Mouse (Mus musculus): Measurements from ENCODE around the gene Tbc1d10c. TPM values are rescaled to one million over a fixed set of nuclear protein-coding genes. Genes with fewer than 3 reads are reported as not detected.

Gene Tbc1d10c
- polyA plus RNA-seq, 1 experiment = not detected

DNA sequence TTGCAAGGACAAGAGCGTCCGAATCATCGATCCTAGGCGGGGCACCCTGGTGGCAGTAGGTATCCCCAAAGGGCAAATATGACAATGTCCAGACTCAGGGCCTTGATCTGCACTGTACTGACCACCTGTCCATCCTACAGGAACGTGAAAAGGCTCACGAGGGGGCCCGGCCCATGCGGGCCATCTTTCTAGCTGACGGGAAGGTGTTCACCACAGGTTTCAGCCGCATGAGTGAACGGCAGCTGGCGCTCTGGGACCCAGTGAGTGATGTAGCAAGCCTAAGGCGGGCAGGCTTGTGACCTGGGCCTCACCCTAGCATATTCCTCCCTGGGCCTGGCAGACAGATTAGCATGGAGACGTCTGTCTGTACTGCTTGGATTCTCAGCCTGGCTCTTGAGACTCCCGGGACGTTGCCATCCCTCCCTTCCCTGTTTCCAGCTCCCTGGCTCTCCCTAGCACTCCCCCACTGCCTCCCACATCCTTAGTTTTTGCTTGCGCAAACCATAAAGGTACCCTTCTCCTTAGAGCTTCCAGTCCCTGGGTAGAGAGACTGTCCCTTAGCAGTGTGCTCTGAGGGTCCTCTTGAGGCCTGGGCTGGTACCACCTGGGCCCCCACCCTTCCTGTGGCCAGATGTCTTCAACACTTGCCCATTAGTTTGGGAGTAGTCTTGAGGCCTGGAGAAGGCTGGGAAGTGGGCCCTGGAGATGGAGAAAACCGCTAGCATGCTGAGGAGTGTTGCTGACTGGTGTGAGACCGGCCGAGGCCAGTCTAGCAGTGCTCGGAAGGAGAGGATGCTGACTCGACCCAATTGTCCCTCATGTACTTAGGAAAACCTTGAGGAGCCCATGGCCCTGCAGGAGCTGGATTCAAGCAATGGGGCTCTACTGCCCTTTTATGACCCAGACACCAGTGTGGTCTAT, 40.3 kb downstream of the Tbc1d10c start:
- H3K4me1 ChIP-seq (ENCODE audit: control insufficient read depth, insufficient read depth, insufficient read length, low read length) = peaks cover 31% of the 10 kb centered on the region
- H3K27ac ChIP-seq (replicated peaks; ENCODE audit: low read depth, low read length) = no peak overlapping the region

DNA sequence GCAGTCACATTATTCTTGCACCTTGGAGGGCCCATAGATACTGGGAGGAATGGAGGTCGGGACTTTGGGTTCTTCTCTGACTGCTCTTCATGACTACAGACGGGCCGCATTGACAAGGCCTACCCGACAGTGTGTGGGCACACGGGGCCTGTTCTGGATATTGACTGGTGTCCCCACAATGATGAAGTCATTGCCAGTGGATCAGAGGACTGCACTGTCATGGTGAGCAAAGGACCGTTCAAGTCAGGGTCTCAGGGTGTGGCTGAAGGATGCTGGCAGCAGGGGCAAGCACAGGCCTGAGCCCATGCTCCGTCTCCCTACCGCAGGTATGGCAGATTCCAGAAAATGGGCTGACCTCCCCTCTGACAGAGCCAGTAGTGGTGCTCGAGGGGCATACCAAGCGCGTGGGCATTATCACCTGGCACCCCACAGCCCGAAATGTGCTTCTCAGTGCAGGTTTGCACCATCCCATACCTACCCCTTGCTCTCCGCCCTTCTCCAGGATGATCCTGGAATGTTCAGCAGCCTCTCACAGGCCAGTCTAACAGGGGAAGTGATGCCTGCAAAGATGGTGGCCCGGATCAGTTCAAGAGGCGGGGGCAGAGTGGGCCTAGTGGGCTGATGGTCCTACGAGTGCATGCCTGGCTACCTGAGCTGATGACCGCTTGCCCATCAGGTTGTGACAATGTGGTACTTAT, 41.2 kb downstream of the Tbc1d10c start:
- Histone ChIP-seq H3K4me1 (ENCODE audit: control insufficient read depth, insufficient read depth, insufficient read length, low read length) (peaks cover 36% of the 10 kb centered on the region), H3K27ac (replicated peaks; ENCODE audit: low read depth, low read length) (no peak overlapping the region), H3K4me3 (ENCODE audit: insufficient read depth, low read depth, low read length) (peak overlapping the region; percentile 80)

More for the DNA sequence above, 40.3 kb downstream of the Tbc1d10c start:
- H3K4me3 ChIP-seq (ENCODE audit: insufficient read depth, low read depth, low read length) = no peak overlapping the region

DNA sequence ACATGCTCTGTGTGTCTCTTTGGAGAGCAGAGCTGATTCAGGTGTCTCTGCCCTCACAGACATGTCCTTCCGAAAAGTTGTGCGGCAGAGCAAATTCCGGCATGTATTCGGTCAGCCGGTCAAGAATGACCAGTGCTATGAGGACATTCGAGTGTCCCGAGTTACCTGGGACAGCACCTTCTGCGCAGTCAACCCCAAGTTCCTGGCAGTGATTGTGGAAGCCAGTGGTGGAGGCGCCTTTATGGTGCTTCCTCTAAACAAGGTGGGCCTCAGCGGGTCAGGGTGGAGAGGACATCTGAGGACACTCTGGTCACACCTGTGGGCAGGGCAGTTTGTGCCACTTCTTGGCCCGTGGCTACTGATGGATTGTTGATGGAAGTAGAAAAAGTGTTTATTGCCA, 41.8 kb downstream of the Tbc1d10c start:
- Histone ChIP-seq H3K27ac (replicated peaks; ENCODE audit: low read depth, low read length) (peak overlapping the region; percentile 71; the same call in 1 of the 2 replicates), H3K4me3 (ENCODE audit: insufficient read depth, low read depth, low read length) (peak overlapping the region; percentile 80), H3K4me1 (ENCODE audit: control insufficient read depth, insufficient read depth, insufficient read length, low read length) (peaks cover 42% of the 10 kb centered on the region)

DNA sequence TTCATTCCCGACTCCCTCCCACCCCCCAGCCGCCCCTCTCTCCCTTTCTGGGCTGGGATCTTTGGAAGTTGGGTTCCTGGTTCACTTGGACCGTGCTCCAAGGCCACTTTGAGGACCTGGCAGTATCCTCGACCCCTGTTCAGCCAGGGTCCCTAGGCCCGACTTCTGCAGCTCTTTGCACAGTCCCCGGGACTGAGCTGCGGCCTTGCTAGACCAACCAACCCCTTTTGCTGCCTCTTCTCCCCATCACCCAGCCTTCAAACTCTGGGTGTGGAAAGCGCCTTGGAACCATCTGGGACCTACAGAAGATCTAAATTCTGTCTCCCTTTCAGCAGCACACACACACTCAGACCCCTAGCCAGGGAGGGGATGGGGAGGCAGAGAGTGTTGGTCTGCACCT, 42.3 kb downstream of the Tbc1d10c start:
- H3K27ac ChIP-seq (replicated peaks; ENCODE audit: low read depth, low read length) = peak overlapping the region; percentile 71

DNA sequence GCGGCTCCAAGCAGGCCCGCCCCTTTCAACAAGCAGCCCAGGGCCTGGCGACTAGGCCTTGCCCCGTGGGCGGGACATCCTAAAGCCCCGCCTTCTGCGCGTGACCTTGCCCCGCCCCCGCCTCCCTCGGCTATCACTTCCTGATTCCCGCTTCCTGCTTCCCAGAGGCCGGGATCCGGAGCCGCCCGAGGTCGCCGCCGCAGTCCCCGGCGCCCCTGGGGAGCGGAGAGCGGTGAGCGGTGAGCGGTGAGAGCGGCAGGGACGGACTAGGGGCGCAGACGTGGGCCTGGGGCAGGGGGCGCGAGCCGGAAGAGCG, 42.6 kb downstream of the Tbc1d10c start, which contains the start of gene Coro1b:
Coro1b (plus strand) TSS at position 129 of the 316 bp plus-strand sequence.
- H3K4me3 ChIP-seq (ENCODE audit: insufficient read depth, low read depth, low read length) = peak within 1 kb of the TSS; percentile 80

More for the DNA sequence above, 42.3 kb downstream of the Tbc1d10c start:
- peak overlapping the region; percentile 80 for H3K4me3 ChIP-seq (ENCODE audit: insufficient read depth, low read depth, low read length)
- H3K4me1 ChIP-seq (ENCODE audit: control insufficient read depth, insufficient read depth, insufficient read length, low read length) = peaks cover 47% of the 10 kb centered on the region

GRCm38 (mm10) chr19:4147782-4148490, 43.1 kb downstream of the Tbc1d10c start:
- H3K27ac ChIP-seq (replicated peaks; ENCODE audit: low read depth, low read length) = peak overlapping the region; percentile 76
- H3K4me3 ChIP-seq (ENCODE audit: insufficient read depth, low read depth, low read length) = peak overlapping the region; percentile 32
- peaks cover 50% of the 10 kb centered on the region for H3K4me1 ChIP-seq (ENCODE audit: control insufficient read depth, insufficient read depth, insufficient read length, low read length)

More for the DNA sequence above, 42.6 kb downstream of the Tbc1d10c start, which contains the start of gene Coro1b:
- peaks cover 51% of the 10 kb centered on the region for H3K4me1 ChIP-seq (ENCODE audit: control insufficient read depth, insufficient read depth, insufficient read length, low read length)
- peak within 1 kb of the TSS; percentile 76 for H3K27ac ChIP-seq (replicated peaks; ENCODE audit: low read depth, low read length)

DNA sequence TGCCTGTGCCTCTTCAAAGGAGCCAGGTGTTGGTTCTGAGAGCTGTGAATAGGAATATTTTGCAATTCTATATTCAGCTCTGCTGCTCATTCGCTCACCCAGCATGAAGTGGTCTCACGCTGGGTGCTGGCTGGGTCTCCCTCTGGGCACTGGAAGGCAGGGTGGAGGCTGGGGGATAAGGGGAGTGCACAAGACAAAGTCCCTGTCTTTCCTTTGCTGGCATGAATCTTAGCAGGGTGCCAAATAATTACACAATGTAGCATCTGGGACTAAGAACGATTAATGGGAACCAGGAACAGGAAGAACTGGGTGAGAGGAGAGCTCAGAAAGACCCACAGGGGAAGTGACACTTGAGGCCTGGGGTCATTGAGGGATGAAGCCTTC, 44.1 kb downstream of the Tbc1d10c start:
- Histone ChIP-seq H3K27ac (replicated peaks; ENCODE audit: low read depth, low read length) (peak overlapping the region; percentile 76), H3K4me1 (ENCODE audit: control insufficient read depth, insufficient read depth, insufficient read length, low read length) (peaks cover 54% of the 10 kb centered on the region)

DNA sequence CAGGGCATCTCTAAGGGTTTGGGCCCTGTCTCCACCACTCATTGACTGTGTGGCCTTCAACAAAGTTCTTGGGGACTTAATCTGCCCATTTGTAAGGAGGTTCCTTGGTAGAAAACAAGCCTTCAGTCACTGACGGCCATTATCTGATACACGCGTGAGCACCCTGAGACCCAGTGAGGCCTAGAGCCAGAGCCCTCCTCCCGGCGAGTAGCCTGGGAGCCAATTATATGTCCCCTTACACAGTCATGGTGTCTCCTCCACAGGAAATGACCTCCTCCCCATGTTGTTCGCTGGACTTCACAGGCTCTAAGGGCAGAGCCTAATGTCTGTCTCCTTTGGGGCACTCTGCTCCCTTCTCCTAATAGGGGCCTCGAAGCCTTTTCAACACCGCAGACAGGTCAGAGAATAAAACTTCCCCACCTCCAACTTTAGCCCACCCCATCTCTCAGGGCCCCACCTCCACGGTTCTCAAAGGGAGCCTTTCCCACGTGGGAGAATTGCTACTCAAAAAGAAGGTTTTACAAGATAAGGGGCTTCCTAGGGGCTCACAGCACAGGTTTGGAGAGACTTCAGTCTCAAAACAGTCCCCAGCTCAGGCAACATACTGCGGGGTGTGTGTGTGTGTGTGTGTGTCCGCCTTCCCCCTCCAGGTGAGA, 44.6 kb downstream of the Tbc1d10c start:
- Histone ChIP-seq H3K4me3 (ENCODE audit: insufficient read depth, low read depth, low read length) (no peak overlapping the region), H3K27ac (replicated peaks; ENCODE audit: low read depth, low read length) (peak overlapping the region; percentile 70), H3K4me1 (ENCODE audit: control insufficient read depth, insufficient read depth, insufficient read length, low read length) (peaks cover 54% of the 10 kb centered on the region)

More for the DNA sequence above, 44.1 kb downstream of the Tbc1d10c start:
- H3K4me3 ChIP-seq (ENCODE audit: insufficient read depth, low read depth, low read length) = no peak overlapping the region

DNA sequence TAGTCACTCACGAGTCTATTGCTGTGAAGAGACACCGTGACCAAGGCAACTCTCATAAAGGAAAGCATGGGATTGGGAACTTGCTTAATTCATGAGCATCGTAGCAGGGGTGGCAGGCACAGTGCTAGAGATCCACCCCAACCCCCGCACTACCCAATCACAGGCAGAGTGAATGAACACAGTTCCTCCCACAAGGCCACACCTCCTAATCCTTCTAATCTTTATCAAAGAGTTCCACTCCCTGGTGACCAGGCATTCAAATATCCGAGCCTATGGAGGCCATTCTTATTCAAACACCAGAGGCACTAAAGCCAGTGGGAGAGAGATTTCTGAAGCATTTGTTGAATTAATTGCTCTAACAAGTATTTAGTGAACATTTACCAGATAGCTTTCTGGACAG, 45.1 kb downstream of the Tbc1d10c start:
- H3K4me3 ChIP-seq (ENCODE audit: insufficient read depth, low read depth, low read length) = no peak overlapping the region
- H3K4me1 ChIP-seq (ENCODE audit: control insufficient read depth, insufficient read depth, insufficient read length, low read length) = peaks cover 54% of the 10 kb centered on the region
- peak overlapping the region; percentile 27; the same call in 1 of the 2 replicates for H3K27ac ChIP-seq (replicated peaks; ENCODE audit: low read depth, low read length)

DNA sequence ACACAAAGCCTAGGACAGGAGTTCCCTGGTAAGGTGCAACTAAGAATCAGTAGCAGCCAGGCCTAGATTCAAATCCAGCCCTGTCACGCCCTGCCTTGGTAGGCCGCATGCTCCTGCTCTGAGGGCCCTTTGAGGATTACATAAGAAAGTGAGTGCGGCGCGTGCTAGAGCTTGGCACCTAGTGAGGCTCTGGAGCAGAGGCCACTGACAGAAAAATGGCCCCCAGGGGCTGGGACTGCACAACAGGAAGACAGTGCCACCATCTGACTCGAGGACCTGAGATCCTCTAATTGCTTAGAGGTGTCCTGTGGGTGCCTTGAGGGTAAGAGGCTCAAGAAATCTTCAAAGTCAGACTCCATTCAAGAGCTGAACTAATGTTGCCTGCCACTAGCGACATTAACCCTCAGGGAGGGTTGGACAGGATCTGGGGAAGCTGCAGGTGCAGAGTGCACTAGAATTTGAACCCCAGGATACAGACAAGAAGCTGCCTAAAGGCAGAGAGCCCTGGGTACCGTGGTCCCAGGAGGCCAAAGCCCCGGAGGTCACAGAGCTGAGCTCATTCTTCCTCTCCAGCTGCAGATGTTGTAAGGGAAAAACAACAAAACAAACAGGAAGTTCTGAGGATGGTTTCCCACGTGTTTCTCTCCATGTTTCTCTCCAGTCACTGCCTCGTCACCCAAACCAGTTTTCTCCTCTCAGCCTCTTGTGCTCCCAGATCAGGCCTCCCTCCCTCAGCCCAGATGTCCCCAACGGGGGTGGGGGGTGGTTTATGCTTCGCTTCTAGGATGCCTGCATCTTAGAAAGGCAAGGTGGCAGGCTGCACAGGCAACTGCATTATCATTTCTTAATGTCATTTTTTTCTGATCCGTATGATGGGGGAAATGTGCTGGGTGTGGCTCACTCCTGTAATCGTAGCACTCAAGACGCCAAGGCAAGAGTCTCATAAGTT, 46.3 kb downstream of the Tbc1d10c start:
- Histone ChIP-seq H3K4me3 (ENCODE audit: insufficient read depth, low read depth, low read length) (no peak overlapping the region), H3K27ac (replicated peaks; ENCODE audit: low read depth, low read length) (peak overlapping the region; percentile 69), H3K4me1 (ENCODE audit: control insufficient read depth, insufficient read depth, insufficient read length, low read length) (peaks cover 51% of the 10 kb centered on the region)

GRCm38 (mm10) chr19:4143759-4144268, 47.3 kb downstream of the Tbc1d10c start, which contains the start of gene Cabp4:
Gene Cabp4, minus strand, starts transcription at chr19:4144033.
- Histone ChIP-seq H3K4me1 (ENCODE audit: control insufficient read depth, insufficient read depth, insufficient read length, low read length) (peaks cover 44% of the 10 kb centered on the region), H3K27ac (replicated peaks; ENCODE audit: low read depth, low read length) (peak within 1 kb of the TSS; percentile 69), H3K4me3 (ENCODE audit: insufficient read depth, low read depth, low read length) (no peak within 1 kb of the TSS)

DNA sequence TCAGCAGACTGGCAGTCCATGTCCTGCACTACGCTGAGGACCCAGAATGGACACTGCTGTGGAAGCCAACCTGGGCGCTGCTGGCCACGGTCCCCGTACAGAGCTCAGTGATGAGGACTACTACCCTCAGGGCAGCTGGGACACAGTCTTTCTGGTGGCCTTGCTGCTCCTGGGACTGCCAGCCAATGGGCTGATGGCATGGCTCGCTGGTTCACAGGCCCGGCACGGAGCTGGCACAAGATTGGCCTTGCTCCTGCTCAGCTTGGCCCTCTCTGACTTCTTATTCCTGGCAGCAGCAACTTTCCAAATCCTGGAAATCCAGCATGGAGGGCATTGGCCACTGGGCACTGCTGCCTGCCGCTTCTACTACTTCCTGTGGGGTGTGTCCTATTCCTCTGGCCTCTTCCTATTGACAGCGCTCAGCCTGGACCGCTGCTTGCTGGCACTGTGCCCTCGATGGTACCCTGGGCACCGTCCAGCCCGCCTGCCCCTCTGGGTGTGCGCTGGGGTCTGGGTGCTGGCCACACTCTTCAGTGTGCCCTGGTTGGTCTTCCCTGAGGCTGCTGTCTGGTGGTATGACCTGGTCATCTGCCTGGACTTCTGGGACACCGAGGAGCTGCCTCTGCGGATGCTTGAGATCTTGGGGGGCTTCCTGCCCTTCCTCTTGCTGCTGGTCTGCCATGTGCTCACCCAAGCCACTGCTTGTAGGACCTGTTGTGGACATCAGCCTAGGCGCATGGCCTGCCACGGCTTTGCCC, 48.5 kb downstream of the Tbc1d10c start:
- Histone ChIP-seq H3K4me3 (ENCODE audit: insufficient read depth, low read depth, low read length) (no peak overlapping the region), H3K27ac (replicated peaks; ENCODE audit: low read depth, low read length) (no peak overlapping the region), H3K4me1 (ENCODE audit: control insufficient read depth, insufficient read depth, insufficient read length, low read length) (peaks cover 38% of the 10 kb centered on the region)

DNA sequence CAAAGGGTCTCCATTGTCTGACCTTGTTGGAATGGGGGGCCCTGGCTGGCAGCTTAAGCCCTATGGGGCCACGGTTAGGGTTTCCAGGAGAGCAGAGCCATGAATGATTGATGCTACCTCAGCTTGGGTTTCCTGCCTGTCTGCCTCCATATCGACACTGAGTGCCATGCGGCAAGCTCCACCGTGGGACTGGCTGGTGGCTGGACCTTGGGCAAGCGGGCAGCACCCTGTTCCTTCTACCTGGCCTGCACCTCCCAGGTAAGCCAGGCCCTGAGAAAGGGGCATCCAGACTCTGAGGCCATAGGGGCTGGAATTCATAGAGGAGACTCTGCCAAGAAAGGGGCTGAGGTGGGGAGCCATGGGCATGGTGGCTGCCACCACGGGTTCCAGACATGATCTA, 50.9 kb downstream of the Tbc1d10c start:
- H3K27ac ChIP-seq (replicated peaks; ENCODE audit: low read depth, low read length) = no peak overlapping the region
- H3K4me3 ChIP-seq (ENCODE audit: insufficient read depth, low read depth, low read length) = no peak overlapping the region
- peaks cover 26% of the 10 kb centered on the region for H3K4me1 ChIP-seq (ENCODE audit: control insufficient read depth, insufficient read depth, insufficient read length, low read length)
